Mouse (Mus musculus) stomach, postnatal 0 days (tissue): ENCODE data around the gene Gpr55. TPM values are rescaled to one million over a fixed set of nuclear protein-coding genes. Genes with fewer than 3 reads are reported as not detected.

Source experiments
- ATAC-seq: fragments of 200-750 bp; cut with Nextera tagmentation; 2 replicates; pipeline ENCODE4 v1.8.0; 2017; ENCODE audit not compliant: low FRiP score, low TSS enrichment
- DNase-seq: peaks from one replicate; pipeline ENCODE4 v3.0.0-alpha.2; 2016; ENCODE audit warnings: low spot score
- H3K27ac ChIP-seq: fragments of 300-500 bp; sonication (generic); replicated peaks from 2 replicates; pipeline ENCODE4 v1.5.1; 2014; ENCODE audit warnings: mild to moderate bottlenecking, control low read depth
- H3K27me3 ChIP-seq: fragments of 300-500 bp; sonication (generic); 2 replicates; pipeline ENCODE4 v1.6.1; 2014; ENCODE audit warnings: low read length; ENCODE audit not compliant: control insufficient read depth, insufficient read depth
- H3K36me3 ChIP-seq: fragments of 300-500 bp; sonication (generic); 2 replicates; pipeline ENCODE4 v1.6.1; 2014; ENCODE audit warnings: low read length, mixed read lengths; ENCODE audit not compliant: control insufficient read depth, insufficient read depth
- H3K4me1 ChIP-seq: fragments of 300-500 bp; sonication (generic); replicated peaks from 2 replicates; pipeline ENCODE4 v1.6.1; 2014; ENCODE audit warnings: antibody characterized with exemption; ENCODE audit not compliant: control insufficient read depth, insufficient read depth
- H3K4me2 ChIP-seq: fragments of 300-500 bp; sonication (generic); replicated peaks from 2 replicates; pipeline ENCODE4 v1.6.1; 2014; ENCODE audit warnings: low read depth, mild to moderate bottlenecking, control low read depth, moderate library complexity
- H3K4me3 ChIP-seq: fragments of 300-500 bp; sonication (generic); 2 replicates; pipeline ENCODE4 v1.5.1; 2014; ENCODE audit warnings: low read depth, low read length, control low read depth
- H3K9ac ChIP-seq: fragments of 300-500 bp; sonication (generic); 2 replicates; pipeline ENCODE4 v1.6.1; 2014; ENCODE audit warnings: mild to moderate bottlenecking, low read length, control low read depth, mixed read lengths
- H3K9me3 ChIP-seq: fragments of 300-500 bp; sonication (generic); 2 replicates; pipeline ENCODE4 v1.6.1; 2016; ENCODE audit warnings: low read length; ENCODE audit not compliant: control insufficient read depth
- CTCF ChIP-seq: IDR thresholded peaks from 2 replicates; pipeline ENCODE4 v1.5.1; 2016; ENCODE audit warnings: antibody characterized with exemption, low read depth, mild to moderate bottlenecking, moderate library complexity
- EP300 ChIP-seq: optimal IDR thresholded peaks from 2 replicates; pipeline ENCODE3; 2016; ENCODE audit warnings: antibody characterized with exemption
- WGBS: fragments of 180-500 bp; shearing (Covaris S2); extraction: QIAGEN DNeasy Blood & Tissue Kit; methylation state at CpG from one replicate; pipeline ENCODE4 v1.1.7; 2014; 5-methylcytosine and 5-hydroxymethylcytosine counted together
- polyA plus RNA-seq: library from polyadenylated mRNA; unstranded; fragments of >200 nt; fragmentation: Nextera tagmentation; extraction: Ambion mirVana; gene quantifications from 2 replicates; pipeline ENCODE4 v1.2.1, GENCODE M21; 2015

Gpr55 gene
- polyA plus RNA-seq, 1 experiment from 2014 or later = 0.16 TPM

DNA sequence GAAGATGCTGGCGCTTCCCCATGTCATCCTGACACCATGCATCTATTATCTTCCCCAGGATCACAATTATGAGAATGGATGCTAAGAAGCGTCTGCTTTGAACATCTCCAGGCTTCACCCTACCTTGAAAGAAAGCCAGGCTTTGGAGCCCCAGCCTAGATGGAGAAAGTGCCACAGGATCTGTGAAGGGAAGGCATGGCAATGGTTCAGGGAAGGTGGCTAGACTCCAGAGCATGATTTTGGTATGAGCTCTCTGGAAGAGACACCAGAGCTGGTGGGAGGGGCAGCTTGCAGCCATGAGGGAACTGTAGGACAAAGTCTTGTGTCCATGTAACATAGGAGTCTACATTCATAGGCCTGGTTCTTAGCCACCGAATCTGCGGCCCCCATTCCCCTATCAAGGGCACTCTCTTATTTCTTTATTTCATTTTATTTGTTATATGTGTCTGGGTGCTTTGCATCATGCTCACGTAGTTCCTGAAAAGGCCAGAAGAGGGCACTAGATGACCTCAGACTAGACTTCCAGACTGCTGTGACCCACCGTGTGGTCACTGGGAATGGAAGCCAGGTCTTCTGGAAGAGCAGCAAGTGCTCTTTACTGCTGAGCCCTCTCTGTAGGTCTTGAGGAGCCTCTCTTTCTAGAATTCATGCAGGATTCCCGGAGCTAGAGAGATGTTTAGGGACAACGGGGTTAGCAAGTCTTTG, 25.5 kb downstream of the Gpr55 start:
- H3K4me2 ChIP-seq = no peak overlapping the region
- no peak overlapping the region for H3K9ac ChIP-seq
- H3K27me3 ChIP-seq = no peaks in the 10 kb centered on the region
- TF ChIP-seq EP300 = no peak
- peak; percentile 83 for TF ChIP-seq CTCF
- H3K9me3 ChIP-seq = no peaks in the 10 kb centered on the region
- no peaks in the 10 kb centered on the region for H3K36me3 ChIP-seq
- H3K27ac ChIP-seq = no peak overlapping the region
- DNase-seq = peak; percentile 65
- no peak overlapping the region for H3K4me3 ChIP-seq
- no peak for ATAC-seq
- H3K4me1 ChIP-seq = peaks cover 5% of the 10 kb centered on the region; the same call in 1 of the 2 replicates
- WGBS = 66% methylated on average over 8 of the region's 8 CpGs

DNA sequence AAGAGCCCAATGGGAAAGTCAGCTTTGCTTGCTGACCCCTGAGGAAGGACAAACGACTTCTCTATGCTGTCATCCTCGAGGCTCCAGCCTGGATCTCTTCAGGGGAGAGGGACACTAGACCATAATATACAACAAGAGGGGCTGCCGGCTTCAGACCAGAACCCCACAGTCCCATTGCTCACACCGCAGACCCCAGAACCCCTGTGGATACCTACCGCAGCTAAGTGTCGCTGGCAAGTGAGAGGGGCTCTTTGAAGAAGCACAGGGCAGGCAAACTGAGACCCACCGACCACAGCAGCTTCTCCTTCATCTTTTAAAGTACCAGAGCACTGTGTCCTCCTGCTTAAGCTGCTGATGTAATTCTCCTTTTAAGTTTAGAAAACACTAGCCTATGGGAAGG, 26.2 kb downstream of the Gpr55 start:
- WGBS = 48% methylated on average over 7 of the region's 7 CpGs
- Histone ChIP-seq H3K4me2 (no peak overlapping the region), H3K9ac (no peak overlapping the region), H3K27me3 (no peaks in the 10 kb centered on the region), H3K36me3 (no peaks in the 10 kb centered on the region), H3K4me3 (no peak overlapping the region), H3K4me1 (peaks cover 5% of the 10 kb centered on the region; the same call in 1 of the 2 replicates), H3K9me3 (no peaks in the 10 kb centered on the region), H3K27ac (no peak overlapping the region)
- no peak for ATAC-seq
- no peak for DNase-seq
- TF ChIP-seq EP300 (no peak), CTCF (no peak)

DNA sequence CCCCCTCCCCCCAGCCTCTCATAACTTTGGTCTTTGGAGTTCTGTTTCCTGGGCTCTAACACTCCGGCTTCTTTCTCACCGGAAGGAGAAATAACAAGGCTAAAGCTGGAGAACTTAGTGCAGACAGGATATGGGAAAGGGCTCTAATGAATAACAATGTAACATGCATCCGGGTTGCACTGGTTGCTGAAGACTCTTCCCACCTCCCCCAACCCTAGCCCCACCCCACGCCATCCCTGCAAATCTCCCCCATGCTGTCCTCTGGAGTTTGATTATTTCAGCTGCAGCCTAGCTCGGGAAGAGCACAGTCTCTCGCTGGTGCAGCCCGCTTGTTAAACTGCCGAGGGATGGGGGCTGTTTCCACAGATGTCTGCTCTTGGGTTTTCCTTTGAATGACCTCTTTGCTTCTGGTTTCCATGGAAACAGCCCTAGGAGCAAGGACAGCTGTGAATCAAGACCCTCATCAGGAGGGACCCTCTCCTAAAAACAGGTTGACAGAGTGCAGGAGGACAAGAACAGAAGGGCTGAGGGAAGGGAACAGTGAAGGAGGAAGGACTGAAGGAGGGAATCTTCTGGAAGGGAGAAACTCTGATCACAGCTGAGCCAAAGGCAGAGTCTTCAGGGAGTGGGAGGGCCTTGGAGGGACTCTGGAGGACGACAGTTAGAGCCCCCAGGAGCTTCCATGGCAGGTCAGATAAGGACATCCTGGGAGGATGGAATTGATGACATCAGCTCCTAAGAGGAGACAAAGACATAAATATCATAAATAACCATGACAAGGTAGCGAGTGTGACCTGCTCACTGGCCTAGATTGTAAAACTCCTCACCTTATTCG, 27.0 kb downstream of the Gpr55 start:
- Histone ChIP-seq H3K27ac (no peak overlapping the region; the same call in 1 of the 2 replicates), H3K9ac (no peak overlapping the region), H3K4me1 (peaks cover 5% of the 10 kb centered on the region; the same call in 1 of the 2 replicates), H3K9me3 (no peaks in the 10 kb centered on the region), H3K4me2 (peak overlapping the region; percentile 20), H3K4me3 (no peak overlapping the region), H3K27me3 (no peaks in the 10 kb centered on the region), H3K36me3 (no peaks in the 10 kb centered on the region)
- TF ChIP-seq EP300 (no peak), CTCF (no peak)
- WGBS = 19% methylated on average over 11 of the region's 11 CpGs
- no peak for DNase-seq
- peak; percentile 4; the same call in 1 of the 2 replicates for ATAC-seq

DNA sequence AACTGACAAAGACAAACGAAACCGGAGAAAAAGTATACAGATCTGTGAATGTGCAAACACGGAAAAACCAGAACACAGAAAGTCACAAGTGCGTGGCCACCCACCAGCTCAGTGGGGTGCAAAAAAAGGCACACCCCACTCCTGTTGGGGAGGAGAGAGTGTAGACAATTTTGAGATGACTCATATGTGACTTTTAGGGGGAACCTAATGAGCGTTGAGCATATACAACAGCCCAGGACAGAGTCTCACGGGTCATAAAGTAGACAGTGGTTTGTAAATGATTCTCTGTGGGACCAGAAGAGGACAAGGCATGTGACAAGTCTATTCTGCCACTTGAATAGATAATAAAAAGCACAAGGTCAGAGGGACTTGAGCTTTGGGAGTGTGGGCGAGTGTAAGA, 27.6 kb downstream of the Gpr55 start:
- H3K4me1 ChIP-seq = peaks cover 5% of the 10 kb centered on the region; the same call in 1 of the 2 replicates
- no peak overlapping the region for H3K27ac ChIP-seq
- H3K36me3 ChIP-seq = no peaks in the 10 kb centered on the region
- no peak for TF ChIP-seq CTCF
- no peak for TF ChIP-seq EP300
- no peak overlapping the region for H3K4me3 ChIP-seq
- 8% methylated on average over 7 of the region's 7 CpGs for WGBS
- peak; percentile 33; the same call in 1 of the 2 replicates for ATAC-seq
- H3K9me3 ChIP-seq = no peaks in the 10 kb centered on the region
- no peak for DNase-seq
- H3K27me3 ChIP-seq = no peaks in the 10 kb centered on the region
- H3K4me2 ChIP-seq = peak overlapping the region; percentile 20; the same call in 1 of the 2 replicates
- no peak overlapping the region for H3K9ac ChIP-seq

DNA sequence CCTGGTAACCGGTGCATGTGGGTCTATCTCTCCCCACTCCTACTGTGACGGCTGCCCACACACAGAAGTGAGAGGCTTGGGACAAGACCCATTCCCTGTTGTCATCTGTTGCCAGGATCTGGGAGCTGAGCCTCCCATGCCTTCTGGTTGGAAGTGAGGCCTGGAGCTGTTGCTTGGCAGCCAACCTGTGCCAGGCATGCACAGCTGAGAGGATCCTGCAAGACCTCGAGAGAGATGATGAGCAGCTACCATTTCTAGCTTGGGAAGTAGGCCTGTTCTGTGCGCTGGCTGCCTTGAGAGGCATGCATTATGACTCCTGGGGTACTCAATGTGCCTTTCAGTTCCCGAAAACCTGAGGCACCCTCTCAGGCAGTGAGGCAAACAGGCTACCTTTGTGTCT, 29.6 kb downstream of the Gpr55 start:
- DNase-seq = no peak
- ATAC-seq = no peak
- H3K27me3 ChIP-seq = no peaks in the 10 kb centered on the region
- H3K4me1 ChIP-seq = peaks cover 5% of the 10 kb centered on the region; the same call in 1 of the 2 replicates
- no peaks in the 10 kb centered on the region for H3K9me3 ChIP-seq
- no peaks in the 10 kb centered on the region for H3K36me3 ChIP-seq
- no peak overlapping the region for H3K9ac ChIP-seq
- no peak overlapping the region for H3K4me3 ChIP-seq
- H3K4me2 ChIP-seq = no peak overlapping the region
- H3K27ac ChIP-seq = no peak overlapping the region
- TF ChIP-seq EP300 = no peak
- TF ChIP-seq CTCF = no peak
- 87% methylated on average over 5 of the region's 5 CpGs for WGBS
